9 mouse cellular contexts compared by ENCODE assay signal in the genomic region with DNA sequence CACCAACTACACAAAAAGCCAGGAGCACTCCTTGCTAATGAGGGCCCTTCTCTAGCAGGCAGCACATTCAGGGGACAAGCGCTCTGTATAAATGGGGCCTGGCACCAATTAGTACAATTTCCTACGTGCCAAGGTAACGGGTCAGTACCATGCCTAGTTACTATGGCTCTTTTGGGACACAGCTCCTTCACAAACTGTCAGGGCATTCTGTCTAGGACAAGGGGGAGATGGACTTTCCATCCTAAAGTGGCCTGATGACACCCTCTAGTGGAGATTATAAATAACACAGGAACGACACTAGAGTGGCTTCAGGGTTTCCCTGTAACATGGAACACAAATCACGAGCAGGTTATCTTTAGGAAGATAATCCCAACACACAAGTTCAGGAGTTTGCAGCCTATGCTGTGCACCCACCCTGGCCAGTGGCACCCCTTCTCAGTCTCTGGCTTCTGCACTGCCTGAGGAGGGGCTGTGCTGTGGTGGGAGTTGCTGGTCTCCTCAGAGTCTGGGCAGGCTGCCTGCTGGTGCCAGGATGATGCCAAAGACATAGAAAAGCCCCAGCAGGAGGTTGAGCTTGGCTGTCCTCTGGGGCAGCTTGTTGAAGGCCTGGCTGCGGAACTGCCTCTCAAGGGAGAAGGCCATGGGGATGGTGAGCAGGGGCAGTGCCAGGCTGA. TPM values are rescaled to one million over a fixed set of nuclear protein-coding genes. Genes with fewer than 3 reads are reported as not detected.
A peak's percentile ranks its signal among the peaks of the same experiment; 100 is the strongest.
DNase-seq lines count a peak whose midpoint lies in the region; ATAC-seq and TF ChIP-seq lines count a peak whose summit lies in the region.
"Had no signal": no experiment of that assay in that cellular context is flagged by ENCODE, and none has a peak within 500 bp of the region (broad histone marks: within the 10 kb centered on the region; RNA-seq: fewer than 3 reads in every experiment).

No protein-coding gene starts in this region.

- no peaks in the 10 kb centered on the region for H3K9me3 ChIP-seq in MEL (replicated peaks; ENCODE audit: insufficient read depth, low read length)
- H3K9me3 ChIP-seq in kidney, embryonic 15.5 days (replicated peaks): no peaks in the 10 kb centered on the region
- H3K9me3 ChIP-seq: limb, embryonic 12.5 days had no signal

- TF ChIP-seq RAD21 in MEL (IDR thresholded peaks at IDR 0.05; ENCODE audit: low read depth, low read length): peak; percentile 22

- H3K79me2 ChIP-seq in MEL (ENCODE audit: control insufficient read depth, insufficient read depth, low read length, poor library complexity): no peaks in the 10 kb centered on the region; the same call in 1 of the 2 replicates

- H3K9ac ChIP-seq in MEL (ENCODE audit: control insufficient read depth, low read depth, low read length, poor library complexity, severe bottlenecking): no peak overlapping the region
- no peak overlapping the region for H3K9ac ChIP-seq in kidney, embryonic 15.5 days
- H3K9ac ChIP-seq: limb, embryonic 12.5 days had no signal

- no peak for ATAC-seq in kidney, embryonic 15.5 days (replicated peaks; ENCODE audit: low FRiP score)

- no peak overlapping the region for H3K4me2 ChIP-seq in kidney, embryonic 15.5 days
- H3K4me2 ChIP-seq: limb, embryonic 12.5 days had no signal

- no peak overlapping the region for H3K4me3 ChIP-seq in MEL (ENCODE audit: control insufficient read depth in 1 of 2, insufficient read depth in 1 of 2, low read depth in 2 of 2, low read length in 2 of 2)
- no peak overlapping the region for H3K4me3 ChIP-seq in kidney, embryonic 15.5 days (replicated peaks)
- H3K4me3 ChIP-seq: limb, embryonic 12.5 days had no signal

- no peak for TF ChIP-seq EP300 in MEL (IDR thresholded peaks at IDR 0.05; ENCODE audit: low read depth in 1 of 2, low read length in 2 of 2)

- TF ChIP-seq POLR2A in MEL (IDR thresholded peaks at IDR 0.05; ENCODE audit: control insufficient read depth in 1 of 2, insufficient read depth in 1 of 2, low read depth in 1 of 2, low read length in 2 of 2, poor library complexity in 1 of 2): no peak

- 67% methylated on average over 6 of the region's 6 CpGs for WGBS in kidney, embryonic 15.5 days

- peak; percentile 38 for DNase-seq in 416B (ENCODE audit: low read depth)
- no peak for DNase-seq in MEL (ENCODE audit: low read depth, low spot score)
- peak; percentile 67 for DNase-seq in embryo, embryonic 11 days
- peak; percentile 78 to 85 for DNase-seq in layer of hippocampus, postnatal 10 days (ENCODE audit: low spot score in 2 of 2)
- DNase-seq in retina, postnatal 7 days (ENCODE audit: low read depth, low spot score): peak; percentile 49
- no peak for DNase-seq in gastrocnemius, adult 8-10 months (ENCODE audit: low spot score in 2 of 2)
- DNase-seq in ovary, postnatal 10 days (ENCODE audit: low spot score): no peak

- TF ChIP-seq CTCF in MEL (IDR thresholded peaks at IDR 0.05 in 2 of 3, conservative IDR thresholded peaks at IDR 0.05 in 1 of 3; ENCODE audit: control insufficient read depth in 1 of 3, insufficient read depth in 1 of 3, low read depth in 2 of 3, low read length in 3 of 3, poor library complexity in 1 of 3, severe bottlenecking in 1 of 3): peak in 2 of 3 experiments; percentile 45 to 46; a peak in 3 of 6 replicates

- no peaks in the 10 kb centered on the region for H3K27me3 ChIP-seq in MEL (ENCODE audit: control insufficient read depth in 1 of 2, insufficient read depth in 2 of 2, low read length in 2 of 2)
- no peaks in the 10 kb centered on the region for H3K27me3 ChIP-seq in kidney, embryonic 15.5 days
- H3K27me3 ChIP-seq: limb, embryonic 12.5 days had no signal

- H3K4me1 ChIP-seq in MEL (ENCODE audit: control insufficient read depth in 1 of 2, insufficient read depth in 2 of 2, low read length in 2 of 2): no peaks in the 10 kb centered on the region; a peak in 1 of 4 replicates
- H3K4me1 ChIP-seq in kidney, embryonic 15.5 days: no peaks in the 10 kb centered on the region
- H3K4me1 ChIP-seq: limb, embryonic 12.5 days had no signal

- peaks cover 0 to 2% of the 10 kb centered on the region in 2 experiments; a peak in 1 of 4 replicates for H3K36me3 ChIP-seq in MEL (ENCODE audit: control insufficient read depth in 1 of 2, insufficient read depth in 2 of 2, low read length in 2 of 2)
- peaks cover 18% of the 10 kb centered on the region for H3K36me3 ChIP-seq in kidney, embryonic 15.5 days

- H3K27ac ChIP-seq in MEL (ENCODE audit: control insufficient read depth, low read depth, low read length): no peak overlapping the region
- no peak overlapping the region for H3K27ac ChIP-seq in kidney, embryonic 15.5 days
- H3K27ac ChIP-seq: limb, embryonic 12.5 days had no signal

TF ChIP-seq in MEL, 35 proteins besides CTCF, POLR2A, EP300 and RAD21:
- TF ChIP-seq POLR2AphosphoS5 (IDR thresholded peaks at IDR 0.05; ENCODE audit: borderline replicate concordance, low read depth, low read length) (no peak), E2F4 (IDR thresholded peaks at IDR 0.05; ENCODE audit: borderline replicate concordance, low read depth, low read length) (no peak), MAX (IDR thresholded peaks at IDR 0.05; ENCODE audit: low read length) (no peak), ZMIZ1 (IDR thresholded peaks at IDR 0.05; ENCODE audit: low read depth, low read length) (no peak), JUND (IDR thresholded peaks at IDR 0.05; ENCODE audit: low read depth, low read length) (no peak), SMC3 (IDR thresholded peaks at IDR 0.05; ENCODE audit: low read depth, low read length) (peak; percentile 16; the same call in 1 of the 2 replicates), ETS1 (IDR thresholded peaks at IDR 0.05; ENCODE audit: low read depth, low read length) (no peak)
TF ChIP-seq in MEL: peak in this region for 1.

RNA-seq across cellular contexts. Expression of a gene that starts 8.8 kb away (rescaled TPM):
- total RNA-seq in MEL (2012; rRNA removed): 17.1 and 19.4 TPM in 2 replicates
- polyA plus RNA-seq in MEL (2012; ENCODE audit: insufficient read depth in 1 of 2, insufficient read length in 2 of 2, low read depth in 1 of 2, low replicate concordance in 2 of 2, missing spikeins in 1 of 2): 10 to 100 TPM in 1 of 2 experiments, not detected in 1; 24.3 TPM
- 1 to 10 TPM; 7.8 to 8.4 TPM for total RNA-seq in layer of hippocampus, postnatal 10 days (2021)
- total RNA-seq in gastrocnemius, adult 8-10 months (2022): 10 to 100 TPM in 1 of 4 experiments, 1 to 10 TPM in 3; 8.4 to 17.1 (median 9.5) TPM
- polyA plus RNA-seq in kidney, embryonic 15.5 days (2015; fragmentation: Nextera tagmentation; extraction: Ambion mirVana): 24.9 and 26.8 TPM in 2 replicates

RNA-seq across cellular contexts. Expression of a gene that starts 12.6 kb away (rescaled TPM):
- total RNA-seq in MEL (2012; rRNA removed): 23.0 and 23.9 TPM in 2 replicates
- polyA plus RNA-seq in MEL (2012; ENCODE audit: insufficient read depth in 1 of 2, insufficient read length in 2 of 2, low read depth in 1 of 2, low replicate concordance in 2 of 2, missing spikeins in 1 of 2): 10 to 100 TPM in 1 of 2 experiments, not detected in 1; 35.2 TPM
- total RNA-seq in layer of hippocampus, postnatal 10 days (2021): 10 to 100 TPM; 81.3 to 85.9 TPM
- total RNA-seq in gastrocnemius, adult 8-10 months (2022): 10 to 100 TPM; 32.2 to 37.8 (median 34.9) TPM
- 19.5 and 20.0 TPM in 2 replicates for polyA plus RNA-seq in kidney, embryonic 15.5 days (2015; fragmentation: Nextera tagmentation; extraction: Ambion mirVana)

Comparison
In these comparisons a context has a peak if more than half of its experiments do, and no peak if none do; other contexts are left out.
1. DNase-seq: peak in 416B (single experiment), embryo, embryonic 11 days (single experiment), layer of hippocampus, postnatal 10 days (2 of 2) and retina, postnatal 7 days (single experiment); none in MEL (single experiment), gastrocnemius, adult 8-10 months (0 of 2) and ovary, postnatal 10 days (single experiment).